Mouse (Mus musculus) testis, adult 2 months (tissue): ENCODE results near the gene Rnps1.

ENCODE experiments used
- CTCF ChIP-seq: fragments of 200-500 bp; IDR thresholded peaks from 2 replicates; pipeline ENCODE4 v1.5.1; 2012; ENCODE audit warnings: low read depth, mild to moderate bottlenecking, inconsistent platforms, low read length, moderate library complexity; ENCODE audit not compliant: control insufficient read depth, insufficient read depth, insufficient replicate concordance
- POLR2A ChIP-seq: fragments of 200-500 bp; IDR thresholded peaks from 2 replicates; pipeline ENCODE4 v1.6.1; 2012; ENCODE audit warnings: low read depth, mild to moderate bottlenecking, inconsistent platforms, low read length, moderate library complexity; ENCODE audit not compliant: control insufficient read depth

GRCm38 (mm10) chr17:24473612-24474275, 59.4 kb downstream of the Rnps1 start, which contains the start of gene Bricd5:
- no peak for TF ChIP-seq CTCF
- TF ChIP-seq POLR2A: peak; percentile 34; the same call in 1 of the 2 replicates
